Mouse (Mus musculus): ENCODE measurements around the gene Ctsz.

Ctsz gene

GRCm38 (mm10) chr2:174438737-174439449, at the start of gene Ctsz:
Ctsz (minus strand) TSS chr2:174439039.
- peak; percentile 22 to 38 for DNase-seq (ENCODE audit: low read depth in 2 of 2, low spot score in 2 of 2)

- DNase-seq (ENCODE audit: low read depth in 2 of 2, low spot score in 2 of 2) = no peak
Observed at GRCm38 (mm10) chr2:174487005-174487404, 48.2 kb upstream of the Ctsz start.

- no peak for DNase-seq (ENCODE audit: low read depth in 2 of 2, low spot score in 2 of 2)
Observed at GRCm38 (mm10) chr2:174478746-174479145, 39.9 kb upstream of the Ctsz start.

GRCm38 (mm10) chr2:174477543-174478319, 38.9 kb upstream of the Ctsz start:
- no peak for DNase-seq (ENCODE audit: low read depth in 2 of 2, low spot score in 2 of 2)

DNA sequence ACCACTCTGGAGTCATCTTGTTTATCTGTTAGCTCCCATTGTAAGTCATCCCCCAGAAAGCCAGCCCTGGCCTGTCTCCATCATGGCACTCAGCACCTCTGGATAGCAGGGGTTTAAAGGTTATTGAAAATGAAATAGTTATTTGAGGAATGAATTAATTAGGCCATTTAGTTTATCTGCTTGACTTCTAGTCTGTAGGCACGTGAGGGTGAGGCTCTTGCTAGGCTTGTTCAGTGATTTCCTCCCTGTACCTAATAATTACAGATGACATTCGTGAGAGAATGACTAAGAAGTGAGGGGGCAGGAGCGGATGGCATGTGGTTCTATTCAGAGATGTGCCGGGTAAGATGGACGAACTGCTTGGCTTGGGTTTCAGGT, 34.7 kb upstream of the Ctsz start:
- DNase-seq (ENCODE audit: low read depth in 2 of 2, low spot score in 2 of 2) = no peak

GRCm38 (mm10) chr2:174472818-174473549, 34.1 kb upstream of the Ctsz start, which contains the start of gene Prelid3b:
Prelid3b (minus strand) TSS chr2:174473081.
- peak; percentile 98 to 99 for DNase-seq (ENCODE audit: low read depth in 2 of 2, low spot score in 2 of 2)

DNA sequence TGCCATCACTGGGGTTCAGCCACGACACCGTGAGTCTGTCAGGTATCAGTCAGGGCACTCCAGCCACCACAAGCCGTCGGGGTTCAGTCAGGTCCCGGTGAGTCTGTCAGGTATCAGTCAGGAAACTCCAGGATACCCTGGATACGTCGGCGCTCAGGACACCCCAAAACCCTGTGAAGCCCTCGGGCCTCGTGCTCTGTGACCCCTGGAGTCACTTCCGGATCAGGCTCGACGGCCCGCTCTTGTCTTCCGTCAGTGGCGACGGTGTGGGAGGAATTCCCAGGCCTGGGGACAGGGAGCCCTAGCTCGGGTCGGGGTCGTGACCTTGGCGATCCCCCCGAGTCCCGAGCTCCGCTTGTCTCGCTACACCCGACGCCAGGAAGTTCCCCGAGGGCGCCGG, 33.6 kb upstream of the Ctsz start:
- DNase-seq (ENCODE audit: low read depth in 2 of 2, low spot score in 2 of 2) = no peak

DNA sequence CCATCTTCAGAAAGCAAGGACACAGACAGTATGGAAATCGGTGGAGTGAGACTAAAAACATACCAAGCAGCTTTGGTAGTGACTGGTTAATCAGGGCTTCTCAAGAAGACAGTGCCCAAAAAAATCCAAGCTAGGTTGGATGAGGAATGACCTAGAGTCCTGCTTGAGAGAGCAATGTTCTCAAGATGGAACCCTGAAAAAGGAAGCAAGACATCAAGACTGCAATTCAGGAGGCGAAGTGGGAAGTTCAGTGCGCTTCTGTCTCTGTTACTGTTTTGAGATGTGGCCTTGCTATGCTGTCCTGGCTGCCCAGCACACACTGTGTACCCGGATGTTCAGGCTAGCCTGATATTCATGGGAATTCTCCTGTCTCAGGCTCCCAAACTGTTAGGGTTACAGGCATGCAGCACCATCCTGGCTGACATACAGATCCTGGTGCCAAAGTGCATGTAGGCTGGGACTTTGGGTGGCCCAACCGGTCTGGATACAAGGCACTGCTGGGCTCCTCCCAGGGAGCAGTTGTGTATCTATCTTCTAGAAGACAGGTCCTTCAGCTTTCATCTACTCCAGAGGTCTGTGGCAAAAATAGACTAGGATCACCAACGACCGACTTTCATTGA, 32.1 kb upstream of the Ctsz start:
- no peak for DNase-seq (ENCODE audit: low read depth in 2 of 2, low spot score in 2 of 2)

DNA sequence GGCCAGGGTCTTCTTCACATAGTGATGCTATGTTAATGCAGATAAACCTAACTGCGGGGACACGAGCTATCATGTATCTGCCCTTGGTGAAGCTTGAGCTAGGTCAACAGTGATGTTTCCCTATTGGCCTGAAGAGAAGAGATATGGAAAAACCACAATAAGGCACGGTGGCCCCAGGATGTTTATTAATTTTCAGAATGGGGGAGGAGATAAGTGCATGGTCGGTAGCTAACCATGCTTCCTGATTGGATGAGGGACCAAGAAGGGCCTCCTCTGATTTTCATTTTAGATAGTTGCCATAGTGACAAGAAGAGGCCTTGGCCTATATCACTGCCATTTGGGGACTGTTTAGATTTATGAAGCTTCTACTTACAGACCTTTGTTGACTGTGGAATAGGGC, 31.5 kb upstream of the Ctsz start:
- no peak for DNase-seq (ENCODE audit: low read depth in 2 of 2, low spot score in 2 of 2)

DNA sequence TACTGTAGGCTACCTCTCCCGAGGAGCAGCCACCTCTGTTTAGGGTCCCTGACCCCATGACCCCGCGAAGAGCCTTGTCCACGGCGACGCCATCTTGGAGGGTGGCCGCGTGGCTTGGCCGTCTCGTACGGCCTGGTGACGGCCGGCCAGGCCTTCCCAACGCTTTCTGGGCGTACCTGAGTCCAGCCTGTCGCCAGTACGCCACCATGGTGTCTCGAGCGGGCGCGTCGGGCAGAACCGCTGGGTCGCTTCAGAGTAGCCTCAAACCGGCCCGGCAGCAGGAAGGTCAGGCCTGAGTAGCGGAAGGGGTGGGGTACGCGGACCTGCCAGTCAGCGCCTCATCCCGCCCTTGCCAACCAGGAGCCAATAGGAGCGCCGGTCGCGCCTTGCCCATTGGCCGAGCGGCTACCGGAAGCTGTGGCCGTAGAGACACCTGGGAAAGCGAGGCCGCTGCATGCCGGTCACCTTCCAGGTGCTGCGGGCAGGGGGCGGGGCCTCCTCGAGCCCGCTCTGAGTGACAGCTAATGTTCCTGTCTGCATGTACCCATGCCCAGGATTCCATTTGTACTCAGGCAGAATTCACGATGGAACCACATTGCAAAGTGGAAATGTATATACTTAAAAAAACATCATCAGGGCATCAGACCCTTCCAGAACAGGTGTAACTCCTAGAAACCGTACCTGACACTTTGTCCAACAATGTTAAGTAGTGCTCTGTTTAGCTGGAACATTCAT, 25.1 kb upstream of the Ctsz start, which contains the start of gene Atp5e:
Gene Atp5e (minus strand): TSS at position 317 of the 735 bp plus-strand sequence.
- peak; percentile 68 to 70 for DNase-seq (ENCODE audit: low read depth in 2 of 2, low spot score in 2 of 2)

GRCm38 (mm10) chr2:174463370-174463769, 24.5 kb upstream of the Ctsz start:
- peak in 1 of 2 experiments; percentile 16 for DNase-seq (ENCODE audit: low read depth in 2 of 2, low spot score in 2 of 2)

DNA sequence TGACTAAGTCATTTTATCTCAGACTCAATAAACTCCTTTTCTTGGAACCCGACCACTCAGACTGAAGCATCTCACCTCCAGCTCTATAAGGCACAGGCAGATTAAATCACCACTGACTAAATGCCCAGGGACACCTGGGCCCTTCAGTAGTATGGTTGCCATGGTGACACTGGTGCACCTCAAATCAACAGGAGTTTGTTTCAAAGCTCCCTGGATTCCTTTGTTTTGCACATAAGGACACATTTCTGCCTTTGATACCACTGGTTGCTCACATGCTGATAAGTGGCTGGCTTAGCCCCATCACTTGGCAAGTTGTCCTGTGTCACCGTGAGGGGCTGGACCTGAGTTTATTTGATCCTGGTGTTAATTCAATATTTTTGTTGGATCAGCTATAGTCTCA, 20.5 kb upstream of the Ctsz start:
- DNase-seq (ENCODE audit: low read depth in 2 of 2, low spot score in 2 of 2) = no peak

GRCm38 (mm10) chr2:174453681-174454080, 14.8 kb upstream of the Ctsz start:
- no peak for DNase-seq (ENCODE audit: low read depth in 2 of 2, low spot score in 2 of 2)

- DNase-seq (ENCODE audit: low read depth in 2 of 2, low spot score in 2 of 2) = no peak
Observed at GRCm38 (mm10) chr2:174450353-174450752, 11.5 kb upstream of the Ctsz start, which contains the start of gene Tubb1. Tubb1 (plus strand) TSS chr2:174450695.

DNA sequence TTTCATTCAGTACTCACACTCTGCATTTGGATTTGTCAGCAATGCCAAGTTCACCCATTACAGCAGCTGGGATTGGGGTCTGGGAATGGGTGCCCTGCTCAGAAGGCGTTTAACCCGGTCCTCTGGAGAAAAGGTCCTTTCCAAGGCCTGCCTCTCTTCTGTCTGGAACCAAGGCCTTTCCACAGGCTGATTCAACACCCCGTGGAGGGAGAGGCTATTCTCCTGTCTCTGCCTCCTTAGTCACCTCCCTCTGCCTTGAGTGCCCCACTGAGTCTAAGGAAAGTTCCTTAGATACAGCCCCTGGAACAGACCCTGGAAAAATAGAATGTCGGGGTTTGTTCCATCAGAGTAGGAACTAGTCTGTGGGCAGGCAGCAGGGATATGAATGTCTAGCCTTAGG, 9.6 kb upstream of the Ctsz start:
- DNase-seq (ENCODE audit: low read depth in 2 of 2, low spot score in 2 of 2) = no peak

GRCm38 (mm10) chr2:174446905-174447304, 8.1 kb upstream of the Ctsz start:
- no peak for DNase-seq (ENCODE audit: low read depth in 2 of 2, low spot score in 2 of 2)

GRCm38 (mm10) chr2:174446492-174446891, 7.7 kb upstream of the Ctsz start:
- DNase-seq (ENCODE audit: low read depth in 2 of 2, low spot score in 2 of 2) = no peak

- no peak for DNase-seq (ENCODE audit: low read depth in 2 of 2, low spot score in 2 of 2)
Observed at GRCm38 (mm10) chr2:174445018-174445417, 6.2 kb upstream of the Ctsz start.

- no peak for DNase-seq (ENCODE audit: low read depth in 2 of 2, low spot score in 2 of 2)
Observed at GRCm38 (mm10) chr2:174444359-174444758, 5.5 kb upstream of the Ctsz start.

DNA sequence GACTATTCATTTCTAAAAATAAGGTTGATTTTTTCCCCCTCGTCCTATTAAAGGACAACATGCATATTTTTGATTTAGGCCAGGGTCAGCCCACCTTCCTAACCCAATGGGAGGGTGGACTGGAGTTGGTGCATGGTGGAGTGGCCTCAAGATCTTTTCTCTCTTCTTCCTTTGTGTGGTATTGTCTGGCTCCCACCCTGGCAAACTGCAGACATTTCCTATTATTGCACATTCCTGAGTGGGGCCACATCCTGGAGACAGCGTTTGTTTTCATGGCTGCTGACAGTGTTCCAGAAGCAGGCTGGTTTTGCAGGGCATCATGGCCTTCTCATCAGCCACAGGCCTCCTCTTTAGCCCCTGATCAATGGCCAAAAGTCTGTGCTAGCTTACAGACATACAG, 4.2 kb upstream of the Ctsz start:
- no peak for DNase-seq (ENCODE audit: low read depth in 2 of 2, low spot score in 2 of 2)

DNA sequence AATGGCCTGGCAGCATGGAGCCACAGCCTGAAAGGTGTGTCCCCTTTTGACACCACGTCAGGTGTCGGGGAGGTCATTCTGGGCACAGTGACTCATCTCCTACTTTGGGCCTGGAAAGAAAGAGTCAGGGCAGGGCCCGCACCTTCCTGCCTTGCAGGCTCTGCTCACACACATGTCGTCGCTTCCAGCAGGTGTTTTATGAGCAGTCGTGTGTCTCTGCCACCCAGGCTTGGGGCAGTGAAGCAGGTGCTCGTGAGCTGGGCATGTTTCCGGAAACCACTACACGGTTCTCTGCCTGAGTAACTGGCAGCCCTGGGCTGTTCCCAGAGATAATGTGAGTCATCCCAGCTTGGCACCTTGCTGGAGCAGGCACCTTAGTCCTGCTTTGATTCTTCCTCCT, 3.6 kb upstream of the Ctsz start:
- DNase-seq (ENCODE audit: low read depth in 2 of 2, low spot score in 2 of 2) = no peak
